Mouse (Mus musculus) c-Kit-positive CD71-positive TER-119-positive erythroid progenitor cells, embryonic 14.5 days (primary cell): ENCODE data around the gene Oxct2a.
"Not testable (repeated sequence)": the region's sequence is repeated elsewhere in the genome, so short reads cannot be mapped to it uniquely, and the experiment has no call there.

ENCODE experiments used
- DNase-seq: peaks from one replicate; pipeline ENCODE4 v3.0.0-alpha.2; 2013; ENCODE audit warnings: low spot score

Oxct2a gene

GRCm38 (mm10) chr4:123323534-123323933, at the start of gene Oxct2a:
Gene Oxct2a, minus strand, starts transcription at chr4:123323634.
- DNase-seq: no peak

- DNase-seq: no peak
These were observed 40.1 kb upstream of the Oxct2a start for GRCm38 (mm10) chr4:123363555-123363954.

- DNase-seq: no peak
These were observed 37.3 kb upstream of the Oxct2a start for GRCm38 (mm10) chr4:123360771-123361170.

- DNase-seq: no peak
These were observed 35.2 kb upstream of the Oxct2a start for GRCm38 (mm10) chr4:123358613-123359012.

- DNase-seq: no peak
These were observed 32.5 kb upstream of the Oxct2a start for GRCm38 (mm10) chr4:123355941-123356340.

- DNase-seq: no peak
These were observed 29.9 kb upstream of the Oxct2a start for GRCm38 (mm10) chr4:123353271-123353877.

GRCm38 (mm10) chr4:123343471-123343789, 20.0 kb upstream of the Oxct2a start:
- no peak for DNase-seq

- DNase-seq: peak; percentile 34
These were observed 19.4 kb upstream of the Oxct2a start, which contains the start of gene Bmp8a for GRCm38 (mm10) chr4:123342642-123343470. Gene Bmp8a, minus strand, starts transcription at chr4:123343252.

- DNase-seq: no peak
These were observed 18.7 kb upstream of the Oxct2a start for GRCm38 (mm10) chr4:123342091-123342641.

GRCm38 (mm10) chr4:123340232-123340631, 16.8 kb upstream of the Oxct2a start:
- no peak for DNase-seq

- DNase-seq: no peak
These were observed 14.3 kb upstream of the Oxct2a start for GRCm38 (mm10) chr4:123337693-123338092.

GRCm38 (mm10) chr4:123335796-123336585, 12.6 kb upstream of the Oxct2a start:
- no peak for DNase-seq

GRCm38 (mm10) chr4:123335244-123335643, 11.8 kb upstream of the Oxct2a start:
- not testable (repeated sequence) for DNase-seq

GRCm38 (mm10) chr4:123334177-123334576, 10.7 kb upstream of the Oxct2a start:
- DNase-seq: no peak

- no peak for DNase-seq
These were observed 9.7 kb upstream of the Oxct2a start for GRCm38 (mm10) chr4:123333151-123333550.

- DNase-seq: not testable (repeated sequence)
These were observed 8.5 kb upstream of the Oxct2a start for GRCm38 (mm10) chr4:123331961-123332360.

GRCm38 (mm10) chr4:123331326-123331725, 7.9 kb upstream of the Oxct2a start:
- no peak for DNase-seq

GRCm38 (mm10) chr4:123328946-123329345, 5.5 kb upstream of the Oxct2a start:
- no peak for DNase-seq

- no peak for DNase-seq
These were observed 4.2 kb upstream of the Oxct2a start for GRCm38 (mm10) chr4:123327630-123328029.

- DNase-seq: no peak
These were observed 2.7 kb upstream of the Oxct2a start for GRCm38 (mm10) chr4:123326087-123326486.

- not testable (repeated sequence) for DNase-seq
These were observed 524 bp downstream of the Oxct2a start for GRCm38 (mm10) chr4:123322910-123323309.

GRCm38 (mm10) chr4:123314497-123314896, 8.9 kb downstream of the Oxct2a start:
- DNase-seq: no peak
